Mouse (Mus musculus) forebrain, postnatal 0 days (tissue): ENCODE measurements around the gene Gm37240. TPM values are rescaled to one million over a fixed set of nuclear protein-coding genes. Genes with fewer than 3 reads are reported as not detected.

Experiments
- ATAC-seq: fragments of 200-750 bp; cut with Nextera tagmentation; 2 replicates; pipeline ENCODE4 v1.8.0; 2017; ENCODE audit warnings: mild to moderate bottlenecking, moderate library complexity
- DNase-seq: peaks from one replicate; pipeline ENCODE4 v3.0.0-alpha.2; 2015
- H3K27ac ChIP-seq: fragments of 300-500 bp; sonication (generic); 2 replicates; pipeline ENCODE4 v1.5.1; 2014; ENCODE audit warnings: low read depth, mild to moderate bottlenecking, antibody characterized with exemption, low read length, moderate library complexity, mixed read lengths
- H3K27me3 ChIP-seq: fragments of 300-500 bp; sonication (generic); 2 replicates; pipeline ENCODE4 v1.6.1; 2014; ENCODE audit warnings: mild to moderate bottlenecking, low read length, mixed read lengths; ENCODE audit not compliant: insufficient read depth
- H3K36me3 ChIP-seq: fragments of 300-500 bp; sonication (generic); 2 replicates; pipeline ENCODE4 v1.6.1; 2014; ENCODE audit warnings: mild to moderate bottlenecking, moderate library complexity; ENCODE audit not compliant: insufficient read depth
- H3K4me1 ChIP-seq: fragments of 300-500 bp; sonication (generic); 2 replicates; pipeline ENCODE4 v1.6.1; 2014; ENCODE audit warnings: antibody characterized with exemption; ENCODE audit not compliant: insufficient read depth
- H3K4me2 ChIP-seq: fragments of 300-500 bp; sonication (generic); 2 replicates; pipeline ENCODE4 v1.6.1; 2014; ENCODE audit warnings: low read depth, mild to moderate bottlenecking, moderate library complexity
- H3K4me3 ChIP-seq: fragments of 300-500 bp; sonication (generic); 2 replicates; pipeline ENCODE4 v1.5.1; 2014; ENCODE audit warnings: low read depth, low read length, mixed read lengths
- H3K9ac ChIP-seq: fragments of 300-500 bp; sonication (generic); 2 replicates; pipeline ENCODE4 v1.6.1; 2014; ENCODE audit warnings: mild to moderate bottlenecking
- H3K9me3 ChIP-seq: fragments of 300-500 bp; sonication (generic); 2 replicates; pipeline ENCODE4 v1.6.1; 2016; ENCODE audit warnings: low read length
- CTCF ChIP-seq: sonication (generic); IDR thresholded peaks from 2 replicates; pipeline ENCODE4 v1.5.1; 2016; ENCODE audit warnings: antibody characterized with exemption, control low read depth, low read depth
- WGBS: fragments of 180-500 bp; shearing (Covaris S2); extraction: QIAGEN DNeasy Blood & Tissue Kit; methylation state at CpG from one replicate; pipeline ENCODE4 v1.1.7; 2014; 5-methylcytosine and 5-hydroxymethylcytosine counted together
- polyA plus RNA-seq: library from polyadenylated mRNA; unstranded; fragments of >200 nt; fragmentation: Nextera tagmentation; extraction: Ambion mirVana; gene quantifications from 2 replicates; pipeline ENCODE4 v1.2.1, GENCODE M21; 2015
- total RNA-seq: library from RNA; depleted of rRNA; stranded (reverse); fragments of >200 nt; gene quantifications from 2 replicates; pipeline ENCODE4 v1.2.3, GENCODE M21; 2014

Gm37240 gene
- total and polyA plus RNA-seq, 2 experiments from 2014 or later, result 0.67 to 1.2 TPM

DNA sequence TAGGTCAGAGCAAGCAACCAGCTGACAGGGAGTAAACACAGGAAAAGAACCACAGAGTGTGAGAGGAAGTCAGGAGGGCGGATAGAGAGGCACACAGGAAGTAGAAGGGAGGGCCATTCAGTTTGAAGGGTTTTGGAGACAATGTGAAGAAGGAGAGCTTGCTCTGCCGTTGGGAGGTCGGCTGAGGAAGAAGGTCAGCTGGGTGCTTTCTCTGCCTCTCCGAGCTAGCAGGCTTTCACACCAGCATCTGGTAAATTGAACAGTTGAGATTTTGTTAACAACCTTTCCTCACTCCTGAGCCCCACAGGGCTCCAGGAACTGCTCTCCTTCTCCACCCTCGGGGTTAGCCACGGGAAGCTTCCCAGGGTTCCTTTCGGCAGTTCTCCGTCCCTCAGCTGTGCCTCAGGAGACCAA, 692.2 kb downstream of the Gm37240 start:
- H3K4me1 ChIP-seq, result no peaks in the 10 kb centered on the region
- no peak for TF ChIP-seq CTCF
- no peak overlapping the region for H3K4me2 ChIP-seq
- H3K27ac ChIP-seq, result no peak overlapping the region
- H3K9me3 ChIP-seq, result no peaks in the 10 kb centered on the region
- no peak for DNase-seq
- no peak for ATAC-seq
- 74% methylated on average over 8 of the region's 8 CpGs for WGBS
- no peaks in the 10 kb centered on the region for H3K36me3 ChIP-seq
- H3K27me3 ChIP-seq, result no peaks in the 10 kb centered on the region
- H3K9ac ChIP-seq, result no peak overlapping the region
- no peak overlapping the region for H3K4me3 ChIP-seq

DNA sequence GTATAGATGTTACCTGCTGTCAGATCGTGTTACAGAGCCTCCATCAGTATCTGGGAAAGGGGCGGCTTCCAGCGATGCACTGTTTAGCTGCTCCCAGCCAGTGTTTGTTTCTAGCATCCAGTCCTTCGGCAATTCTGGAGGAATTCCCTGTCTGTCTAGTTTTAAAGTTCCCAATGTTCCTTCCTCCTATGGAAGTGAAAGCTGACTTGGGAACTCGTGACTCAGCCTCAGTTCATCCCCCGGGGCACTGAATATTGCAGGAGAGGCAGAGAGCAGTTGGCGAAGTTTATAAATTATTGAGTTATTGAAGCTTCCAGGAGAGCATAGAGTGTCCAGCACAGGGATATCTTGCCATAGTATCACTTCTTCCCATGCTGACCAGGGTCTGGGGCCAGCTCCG, 697.5 kb downstream of the Gm37240 start:
- 79% methylated on average over 8 of the region's 8 CpGs for WGBS

DNA sequence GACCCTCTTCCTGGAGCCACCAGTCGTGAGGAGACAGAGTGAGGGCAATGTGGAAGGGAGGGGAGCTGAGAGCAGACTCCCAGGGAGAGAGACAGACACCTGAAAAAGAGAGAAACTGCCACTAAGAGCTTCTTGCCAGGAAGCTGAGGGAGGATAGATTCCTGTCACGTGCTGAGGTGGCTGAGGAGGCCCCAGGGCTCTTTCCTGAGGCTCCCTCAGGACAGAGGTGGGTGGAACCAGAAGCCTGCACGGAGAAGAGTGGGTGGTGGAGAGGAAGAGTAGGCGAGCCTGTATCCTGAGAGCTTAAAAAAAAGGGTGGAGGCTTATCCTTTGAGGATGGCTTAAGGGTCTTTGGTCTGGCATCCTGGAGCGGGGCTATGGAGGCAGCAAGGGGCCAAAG, 699.0 kb downstream of the Gm37240 start:
- no peak overlapping the region for H3K4me2 ChIP-seq
- H3K4me3 ChIP-seq, result no peak overlapping the region
- DNase-seq (no peak), ATAC-seq (no peak)
- WGBS, result 42% methylated on average over 5 of the region's 5 CpGs
- no peaks in the 10 kb centered on the region for H3K27me3 ChIP-seq
- H3K9ac ChIP-seq, result no peak overlapping the region
- no peak overlapping the region for H3K27ac ChIP-seq
- no peaks in the 10 kb centered on the region for H3K9me3 ChIP-seq
- H3K36me3 ChIP-seq, result no peaks in the 10 kb centered on the region
- peaks cover 11% of the 10 kb centered on the region; the same call in 1 of the 2 replicates for H3K4me1 ChIP-seq
- no peak for TF ChIP-seq CTCF

More for the DNA sequence above, 697.5 kb downstream of the Gm37240 start:
- H3K36me3 ChIP-seq, result no peaks in the 10 kb centered on the region
- ATAC-seq (no peak), DNase-seq (no peak)
- no peak overlapping the region for H3K27ac ChIP-seq
- no peak overlapping the region for H3K9ac ChIP-seq
- H3K4me1 ChIP-seq, result peaks cover 11% of the 10 kb centered on the region; the same call in 1 of the 2 replicates
- no peaks in the 10 kb centered on the region for H3K27me3 ChIP-seq
- H3K9me3 ChIP-seq, result no peaks in the 10 kb centered on the region
- no peak for TF ChIP-seq CTCF
- no peak overlapping the region for H3K4me3 ChIP-seq
- no peak overlapping the region for H3K4me2 ChIP-seq

DNA sequence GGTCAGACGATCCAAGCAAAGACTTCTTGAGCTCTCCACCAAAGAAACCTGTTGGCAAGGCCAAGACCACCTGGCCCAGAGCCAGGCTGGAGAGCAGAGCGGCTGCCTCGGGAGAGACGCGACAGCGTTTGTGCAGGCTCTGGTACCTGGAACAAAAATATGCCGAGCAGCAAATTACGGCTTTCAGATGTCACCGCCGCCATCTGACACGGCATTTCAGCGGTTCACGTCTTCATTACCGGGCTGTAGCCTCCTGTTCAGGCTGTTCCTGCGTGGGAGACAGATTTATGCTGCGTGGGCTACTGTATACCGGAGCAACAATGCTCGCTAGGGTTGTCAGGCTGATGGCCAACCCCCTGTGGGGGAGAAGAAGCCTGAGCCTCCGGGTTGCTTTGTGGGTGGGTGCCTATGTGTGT, 700.6 kb downstream of the Gm37240 start:
- no peak for TF ChIP-seq CTCF
- H3K4me1 ChIP-seq, result peaks cover 11% of the 10 kb centered on the region; the same call in 1 of the 2 replicates
- peak overlapping the region; percentile 29 for H3K27ac ChIP-seq
- H3K4me3 ChIP-seq, result peak overlapping the region; percentile 19; the same call in 1 of the 2 replicates
- no peaks in the 10 kb centered on the region for H3K9me3 ChIP-seq
- DNase-seq (peak; percentile 65), ATAC-seq (peak; percentile 70)
- H3K9ac ChIP-seq, result peak overlapping the region; percentile 47
- no peaks in the 10 kb centered on the region for H3K36me3 ChIP-seq
- H3K4me2 ChIP-seq, result peak overlapping the region; percentile 52
- WGBS, result 11% methylated on average over 19 of the region's 19 CpGs
- no peaks in the 10 kb centered on the region for H3K27me3 ChIP-seq

DNA sequence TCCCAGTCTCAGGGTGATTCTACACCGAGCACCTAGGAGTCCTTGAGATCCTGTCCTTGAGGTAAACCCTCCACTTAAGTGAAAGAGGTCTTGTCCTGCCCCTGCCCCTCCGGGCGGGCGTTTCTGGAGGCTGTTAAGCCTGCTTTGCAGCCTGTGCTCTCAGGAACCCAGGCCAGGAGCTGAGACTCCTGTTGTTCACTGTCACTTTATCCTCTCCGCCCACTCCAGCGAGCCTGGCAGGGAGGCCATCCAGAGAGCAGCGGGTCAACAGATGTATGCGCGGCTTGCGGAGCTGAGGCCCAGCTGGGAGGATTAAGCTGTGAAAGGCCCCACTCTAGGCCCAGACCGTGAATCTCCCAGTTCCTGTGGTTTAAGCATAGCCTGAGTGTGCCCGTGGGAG, 701.5 kb downstream of the Gm37240 start:
- no peak overlapping the region for H3K4me3 ChIP-seq
- ATAC-seq (0 out of 2 replicates have a peak, but pooled peaks have one; percentile 11), DNase-seq (no peak)
- WGBS, result 20% methylated on average over 12 of the region's 12 CpGs
- H3K9ac ChIP-seq, result peak overlapping the region; percentile 11; the same call in 1 of the 2 replicates
- H3K9me3 ChIP-seq, result no peaks in the 10 kb centered on the region
- TF ChIP-seq CTCF, result no peak
- H3K4me2 ChIP-seq, result no peak overlapping the region
- no peaks in the 10 kb centered on the region for H3K27me3 ChIP-seq
- no peak overlapping the region for H3K27ac ChIP-seq
- peaks cover 11% of the 10 kb centered on the region; the same call in 1 of the 2 replicates for H3K4me1 ChIP-seq
- H3K36me3 ChIP-seq, result no peaks in the 10 kb centered on the region

DNA sequence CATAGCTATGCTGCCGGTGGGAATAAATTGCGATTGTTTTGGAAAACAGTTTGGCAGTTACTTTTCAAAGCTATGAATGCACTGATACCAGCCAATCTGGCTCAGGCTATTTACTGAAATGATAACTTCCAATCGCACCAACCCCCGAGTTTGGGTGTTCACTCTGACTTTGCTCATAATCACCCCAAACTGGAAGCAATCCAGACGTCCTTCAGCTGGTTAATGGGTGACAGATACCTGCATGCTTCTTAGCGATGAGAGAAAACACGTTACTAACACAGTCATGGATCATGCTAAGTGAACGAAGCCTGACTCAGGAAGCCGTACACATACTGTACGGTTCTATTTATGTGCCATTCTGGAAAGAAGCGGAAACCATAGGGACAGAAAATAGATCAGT, 702.4 kb downstream of the Gm37240 start:
- 46% methylated on average over 11 of the region's 11 CpGs for WGBS
- no peaks in the 10 kb centered on the region for H3K36me3 ChIP-seq
- DNase-seq (no peak), ATAC-seq (no peak)
- H3K27ac ChIP-seq, result no peak overlapping the region
- H3K9ac ChIP-seq, result no peak overlapping the region
- no peak overlapping the region for H3K4me3 ChIP-seq
- no peak overlapping the region for H3K4me2 ChIP-seq
- no peak for TF ChIP-seq CTCF
- H3K4me1 ChIP-seq, result peaks cover 11% of the 10 kb centered on the region; the same call in 1 of the 2 replicates
- no peaks in the 10 kb centered on the region for H3K27me3 ChIP-seq
- no peaks in the 10 kb centered on the region for H3K9me3 ChIP-seq

DNA sequence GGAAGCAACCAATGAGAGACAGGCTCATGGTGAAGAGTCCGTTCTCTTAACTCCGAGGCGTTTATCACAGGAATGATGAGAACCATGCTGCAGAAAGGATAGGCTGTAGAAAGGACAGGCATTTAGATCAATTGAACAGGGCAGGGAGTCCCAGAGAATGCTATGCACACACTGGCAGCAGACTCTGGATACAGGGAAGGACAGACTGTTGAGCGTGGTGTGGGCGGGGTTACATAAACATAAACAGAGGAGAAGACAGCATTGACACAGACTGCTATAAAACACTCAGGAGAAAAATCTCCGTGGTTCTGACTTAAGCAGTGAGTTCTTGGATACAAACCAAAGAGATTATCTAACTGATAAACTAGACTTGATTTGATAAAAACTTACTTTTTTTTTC, 703.2 kb downstream of the Gm37240 start:
- H3K27ac ChIP-seq, result no peak overlapping the region
- no peaks in the 10 kb centered on the region for H3K27me3 ChIP-seq
- H3K4me1 ChIP-seq, result peaks cover 11% of the 10 kb centered on the region; the same call in 1 of the 2 replicates
- 57% methylated on average over 6 of the region's 6 CpGs for WGBS
- no peak overlapping the region for H3K4me3 ChIP-seq
- no peak for TF ChIP-seq CTCF
- H3K9ac ChIP-seq, result no peak overlapping the region
- no peak overlapping the region for H3K4me2 ChIP-seq
- H3K36me3 ChIP-seq, result no peaks in the 10 kb centered on the region
- no peaks in the 10 kb centered on the region for H3K9me3 ChIP-seq
- ATAC-seq (no peak), DNase-seq (no peak)
